Mouse (Mus musculus): ENCODE results near the gene Ndufb3. TPM values are rescaled to one million over a fixed set of nuclear protein-coding genes. Genes with fewer than 3 reads are reported as not detected.
"Not testable (repeated sequence)": the region's sequence is repeated elsewhere in the genome, so short reads cannot be mapped to it uniquely, and the experiment has no call there.

Ndufb3 gene
- polyA plus RNA-seq (2015; fragmentation: Nextera tagmentation; extraction: Ambion mirVana), result 147 and 170 TPM in 2 replicates

DNA sequence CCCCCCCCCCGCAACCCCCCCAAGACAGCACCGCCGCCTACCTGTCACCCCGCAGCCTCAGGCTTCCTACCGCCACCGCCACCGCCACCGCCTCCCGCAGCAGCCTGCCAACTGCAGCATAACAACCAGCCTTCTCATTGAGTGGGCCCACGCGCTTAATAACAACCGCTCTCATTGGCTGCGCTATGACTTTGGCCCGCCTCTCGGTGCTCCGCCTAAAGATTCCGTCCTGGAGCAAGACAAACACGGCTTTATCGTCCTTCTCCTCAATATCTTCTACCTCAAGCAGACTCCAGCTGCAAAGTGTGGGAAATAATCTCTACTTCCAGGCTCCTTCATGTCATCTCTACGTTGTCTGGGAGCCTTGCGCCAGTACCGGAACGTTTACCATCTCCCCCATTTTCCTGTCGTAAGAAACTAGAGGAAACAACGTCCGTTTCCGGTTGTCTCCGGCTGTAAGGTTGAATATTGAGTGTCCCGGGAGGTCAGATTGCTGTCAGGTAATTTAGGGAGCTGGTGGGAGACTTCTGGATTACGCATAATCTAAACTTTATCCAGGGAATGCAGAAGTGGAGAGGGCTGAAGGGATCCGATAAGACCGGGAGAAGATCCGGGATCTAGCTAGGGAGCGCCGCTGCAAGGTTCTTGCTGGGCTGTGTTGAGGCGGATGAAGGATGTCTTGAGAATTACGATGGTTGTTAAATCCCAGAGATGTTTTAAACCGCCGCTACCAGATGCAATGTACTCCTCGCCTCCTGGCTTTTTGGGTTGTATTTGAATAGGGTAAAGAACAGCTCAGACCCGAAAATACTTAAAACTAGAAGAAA, at the start of gene Ndufb3, which contains the start of gene Fam126b:
Gene Ndufb3 (plus strand): TSS at position 214 of the 827 bp plus-strand sequence.
Gene Fam126b (minus strand): TSS at position 153 of the 827 bp plus-strand sequence.
- H3K4me3 ChIP-seq, result peak within 1 kb of the TSS; percentile 83
- H3K36me3 ChIP-seq (replicated peaks), result peaks cover 4% of the 10 kb centered on the region; the same call in 1 of the 2 replicates
- WGBS, result under 1% methylated on average over 41 of the region's 41 CpGs
- H3K9me3 ChIP-seq, result no peaks in the 10 kb centered on the region
- no peaks in the 10 kb centered on the region for H3K27me3 ChIP-seq (replicated peaks)
- peak within 1 kb of the TSS; percentile 73 for H3K9ac ChIP-seq
- peaks cover 16% of the 10 kb centered on the region for H3K4me1 ChIP-seq
- ATAC-seq (replicated peaks), result peak; percentile 100
- H3K4me2 ChIP-seq, result peak within 1 kb of the TSS; percentile 77
- H3K27ac ChIP-seq, result peak within 1 kb of the TSS; percentile 84

DNA sequence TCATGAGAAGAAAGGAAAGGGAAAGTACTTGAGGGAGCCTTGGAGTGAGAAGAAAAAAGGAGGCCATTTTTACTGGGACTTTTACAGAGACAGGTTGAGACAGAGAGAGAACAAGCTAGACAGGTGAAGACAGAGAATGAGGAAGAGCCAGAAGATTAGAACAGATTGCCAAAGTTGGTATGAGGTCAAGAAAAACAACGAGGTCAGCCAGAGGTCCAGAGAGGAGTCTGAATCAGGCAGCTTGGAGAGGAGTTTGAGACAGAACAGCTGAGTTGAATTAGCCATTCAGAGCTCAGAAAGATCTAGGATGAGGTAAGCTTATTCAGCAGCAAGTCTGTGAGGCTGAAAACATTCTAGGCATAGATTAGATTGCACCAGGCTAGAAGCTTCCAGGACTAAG, 44.8 kb upstream of the Ndufb3 start:
- H3K4me2 ChIP-seq, result no peak overlapping the region
- H3K27me3 ChIP-seq (replicated peaks), result no peaks in the 10 kb centered on the region
- peaks cover 35% of the 10 kb centered on the region for H3K36me3 ChIP-seq (replicated peaks)
- H3K9ac ChIP-seq, result no peak overlapping the region
- 81% methylated on average over 1 of the region's 1 CpGs for whole genome bisulfite sequencing
- H3K4me3 ChIP-seq, result no peak overlapping the region
- no peak overlapping the region for H3K27ac ChIP-seq
- H3K9me3 ChIP-seq, result no peaks in the 10 kb centered on the region
- no peak for ATAC-seq (replicated peaks)
- H3K4me1 ChIP-seq, result no peaks in the 10 kb centered on the region

DNA sequence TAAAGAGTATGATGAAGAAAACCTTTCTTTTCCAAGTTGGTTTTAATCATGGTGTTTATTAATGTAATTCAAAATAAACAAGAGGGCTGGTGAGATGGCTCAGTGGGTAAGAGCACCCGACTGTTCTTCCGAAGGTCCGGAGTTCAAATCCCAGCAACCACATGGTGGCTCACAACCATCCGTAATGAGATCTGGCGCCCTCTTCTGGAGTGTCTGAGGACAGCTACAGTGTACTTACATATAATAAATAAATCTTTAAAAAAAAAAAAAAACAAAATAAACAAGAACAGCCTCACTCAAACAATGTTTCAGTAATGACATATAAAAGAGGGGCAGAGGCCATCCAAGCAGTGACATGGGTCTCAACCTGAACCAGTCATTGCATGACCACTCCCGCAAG, 25.8 kb upstream of the Ndufb3 start:
- H3K4me3 ChIP-seq; H3K4me1 ChIP-seq; H3K27ac ChIP-seq; H3K9me3 ChIP-seq; H3K4me2 ChIP-seq; ATAC-seq (replicated peaks); H3K27me3 ChIP-seq (replicated peaks); H3K9ac ChIP-seq: not testable (repeated sequence)
- peaks cover 10% of the 10 kb centered on the region; the same call in 1 of the 2 replicates for H3K36me3 ChIP-seq (replicated peaks)
- WGBS, result 98% methylated on average over 6 of the region's 6 CpGs

DNA sequence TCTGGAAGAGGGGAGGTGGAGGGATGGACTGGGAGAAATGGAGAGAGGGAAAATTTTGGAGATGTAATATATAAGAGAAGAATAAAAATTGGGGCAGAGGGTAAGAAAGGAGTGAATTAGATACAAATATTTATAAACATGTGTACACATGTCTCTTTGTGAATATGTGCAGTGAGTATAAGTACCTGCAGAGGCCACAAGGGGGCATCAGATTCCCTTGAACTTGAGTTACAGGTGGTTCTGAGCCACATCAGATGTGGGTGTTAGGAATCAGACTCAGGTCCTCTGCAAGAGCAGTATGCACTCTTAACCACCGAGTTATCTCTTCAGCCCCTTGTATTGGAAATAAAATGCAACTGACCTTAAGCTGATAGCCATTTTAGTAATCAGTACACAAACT, 23.7 kb upstream of the Ndufb3 start:
- WGBS, result 95% methylated on average over 1 of the region's 1 CpGs
- no peak overlapping the region for H3K9ac ChIP-seq
- H3K9me3 ChIP-seq, result no peaks in the 10 kb centered on the region
- H3K4me3 ChIP-seq, result no peak overlapping the region
- no peak overlapping the region for H3K4me2 ChIP-seq
- peaks cover 7% of the 10 kb centered on the region; the same call in 1 of the 2 replicates for H3K36me3 ChIP-seq (replicated peaks)
- H3K27ac ChIP-seq, result no peak overlapping the region
- no peaks in the 10 kb centered on the region for H3K4me1 ChIP-seq
- no peak for ATAC-seq (replicated peaks)
- H3K27me3 ChIP-seq (replicated peaks), result no peaks in the 10 kb centered on the region

DNA sequence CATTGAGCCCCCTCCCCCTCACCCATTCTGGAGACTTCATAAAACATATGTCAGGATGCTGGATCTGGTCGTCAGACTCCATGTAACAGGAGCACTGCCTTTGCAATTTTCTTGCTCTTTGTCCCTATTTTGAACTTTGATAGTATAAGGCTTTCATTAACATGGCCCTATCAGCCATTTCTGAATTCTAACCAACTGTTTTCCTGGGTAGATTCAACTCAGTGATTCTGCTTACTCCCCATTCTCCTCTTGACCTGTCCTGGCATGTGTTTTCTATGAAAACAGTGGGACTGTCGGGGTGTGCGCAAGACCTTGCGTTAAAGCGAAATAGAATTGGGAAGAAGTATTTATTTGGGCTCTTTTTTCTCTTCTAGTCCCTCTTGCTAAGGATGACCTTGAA, 21.2 kb upstream of the Ndufb3 start:
- Histone ChIP-seq H3K4me3 (no peak overlapping the region), H3K27me3 (replicated peaks) (no peaks in the 10 kb centered on the region), H3K9ac (no peak overlapping the region), H3K36me3 (replicated peaks) (peaks cover 3% of the 10 kb centered on the region; the same call in 1 of the 2 replicates), H3K9me3 (no peaks in the 10 kb centered on the region), H3K4me1 (no peaks in the 10 kb centered on the region), H3K27ac (no peak overlapping the region), H3K4me2 (no peak overlapping the region)
- ATAC-seq (replicated peaks), result no peak
- 91% methylated on average over 5 of the region's 5 CpGs for WGBS

DNA sequence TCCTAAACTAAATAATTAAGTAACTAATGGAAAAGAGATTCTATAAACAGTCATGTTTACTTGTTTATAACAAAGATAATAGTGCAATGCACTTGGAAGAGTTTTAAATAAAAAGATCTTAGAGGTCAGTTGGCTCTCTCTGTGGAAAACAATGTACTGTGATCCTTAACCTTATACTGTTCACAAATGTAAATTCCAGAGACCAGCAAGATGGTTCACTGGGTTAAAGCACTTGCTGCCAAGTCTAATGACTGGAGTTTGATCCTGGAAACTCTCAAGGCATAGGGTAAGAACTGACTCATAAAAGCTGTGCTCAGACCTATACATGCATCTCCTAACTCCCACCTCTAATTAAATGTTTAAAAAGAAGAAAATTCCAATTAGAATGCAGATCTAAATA, 19.6 kb upstream of the Ndufb3 start:
- ATAC-seq (replicated peaks), result no peak
- no peaks in the 10 kb centered on the region for H3K36me3 ChIP-seq (replicated peaks)
- H3K27ac ChIP-seq, result no peak overlapping the region
- H3K4me1 ChIP-seq, result no peaks in the 10 kb centered on the region
- H3K9ac ChIP-seq, result no peak overlapping the region
- H3K4me3 ChIP-seq, result no peak overlapping the region
- no peaks in the 10 kb centered on the region for H3K27me3 ChIP-seq (replicated peaks)
- H3K4me2 ChIP-seq, result no peak overlapping the region
- no peaks in the 10 kb centered on the region for H3K9me3 ChIP-seq

DNA sequence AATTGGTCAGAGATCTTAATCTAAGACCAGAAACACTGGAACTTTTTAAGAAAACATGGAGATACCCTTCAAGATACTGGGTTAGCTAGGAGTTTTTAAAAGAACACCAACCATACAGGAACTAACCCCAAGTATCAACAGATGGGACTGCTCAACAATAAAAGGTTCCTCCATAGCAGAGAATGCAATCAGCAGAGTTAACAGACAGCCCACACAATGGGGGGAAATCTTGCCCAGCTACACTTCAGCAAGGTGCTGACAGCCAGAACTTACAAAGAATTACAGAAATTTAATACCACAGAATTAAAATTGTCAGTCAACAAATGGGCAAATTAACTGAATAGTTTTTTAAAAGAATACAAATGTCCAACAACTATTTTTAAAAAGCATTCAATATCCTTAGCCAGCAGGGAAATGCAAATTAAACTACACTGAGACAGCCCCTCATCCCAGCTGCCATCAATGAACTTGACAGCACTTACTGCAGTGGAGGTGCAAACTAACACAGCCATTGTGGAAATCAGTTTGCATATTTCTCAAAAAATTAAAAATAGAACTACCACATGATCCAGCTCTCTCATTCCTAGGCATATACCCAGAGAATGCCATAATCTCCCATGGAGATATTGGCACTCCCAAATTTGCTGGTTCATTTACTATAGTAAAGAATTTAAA, 17.6 kb upstream of the Ndufb3 start:
- Histone ChIP-seq H3K9ac (no peak overlapping the region), H3K4me3 (no peak overlapping the region), H3K36me3 (replicated peaks) (no peaks in the 10 kb centered on the region), H3K4me2 (no peak overlapping the region), H3K27ac (no peak overlapping the region), H3K4me1 (no peaks in the 10 kb centered on the region), H3K27me3 (replicated peaks) (no peaks in the 10 kb centered on the region), H3K9me3 (no peaks in the 10 kb centered on the region)
- ATAC-seq (replicated peaks), result no peak

DNA sequence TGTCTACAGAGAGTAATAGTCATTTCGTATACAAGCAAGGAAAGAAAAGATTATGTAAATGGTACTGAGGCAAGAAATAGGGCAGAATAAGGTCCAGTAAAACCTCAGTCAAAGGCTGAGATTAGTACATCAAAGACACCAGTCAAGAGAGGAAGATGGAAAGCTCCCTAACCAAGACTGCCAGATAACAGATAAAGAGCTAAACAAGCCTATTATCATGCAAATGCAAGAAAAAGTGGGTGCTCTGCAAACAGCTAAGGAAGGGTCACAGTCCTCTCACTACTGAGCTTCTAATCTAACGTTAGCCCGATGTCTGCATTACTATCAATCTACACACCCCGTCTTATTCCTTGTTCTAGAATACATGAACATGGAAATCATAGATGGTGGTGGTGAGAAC, 15.7 kb upstream of the Ndufb3 start:
- H3K27ac ChIP-seq, result no peak overlapping the region
- ATAC-seq (replicated peaks), result no peak
- H3K27me3 ChIP-seq (replicated peaks), result no peaks in the 10 kb centered on the region
- H3K4me3 ChIP-seq, result no peak overlapping the region
- WGBS, result 47% methylated on average over 4 of the region's 4 CpGs
- H3K4me2 ChIP-seq, result no peak overlapping the region
- H3K36me3 ChIP-seq (replicated peaks), result no peaks in the 10 kb centered on the region
- no peak overlapping the region for H3K9ac ChIP-seq
- H3K4me1 ChIP-seq, result no peaks in the 10 kb centered on the region
- H3K9me3 ChIP-seq, result no peaks in the 10 kb centered on the region

DNA sequence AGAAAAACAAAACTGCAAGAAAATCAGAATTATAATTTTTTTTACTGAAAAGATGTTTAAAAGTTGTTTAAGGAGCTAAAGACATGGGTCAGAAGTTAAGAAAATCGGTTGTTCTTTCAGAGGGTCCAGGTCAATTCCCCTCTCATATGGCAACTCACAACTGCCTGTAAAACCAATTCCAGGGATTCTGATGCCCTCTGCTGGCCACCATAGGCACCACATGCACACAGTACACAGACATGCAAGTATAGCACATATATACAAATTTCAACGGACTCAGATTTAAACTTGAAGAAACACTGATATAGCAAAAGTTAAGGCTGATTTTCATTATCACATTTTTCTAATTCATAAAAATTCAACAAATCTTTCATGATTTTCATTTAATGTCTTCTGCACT, 7.0 kb upstream of the Ndufb3 start:
- H3K36me3 ChIP-seq (replicated peaks), result no peaks in the 10 kb centered on the region
- no peaks in the 10 kb centered on the region for H3K9me3 ChIP-seq
- no peak overlapping the region for H3K4me3 ChIP-seq
- 90% methylated on average over 2 of the region's 2 CpGs for WGBS
- no peak overlapping the region for H3K4me2 ChIP-seq
- H3K27ac ChIP-seq, result no peak overlapping the region
- no peaks in the 10 kb centered on the region for H3K4me1 ChIP-seq
- no peaks in the 10 kb centered on the region for H3K27me3 ChIP-seq (replicated peaks)
- H3K9ac ChIP-seq, result no peak overlapping the region
- ATAC-seq (replicated peaks), result no peak

DNA sequence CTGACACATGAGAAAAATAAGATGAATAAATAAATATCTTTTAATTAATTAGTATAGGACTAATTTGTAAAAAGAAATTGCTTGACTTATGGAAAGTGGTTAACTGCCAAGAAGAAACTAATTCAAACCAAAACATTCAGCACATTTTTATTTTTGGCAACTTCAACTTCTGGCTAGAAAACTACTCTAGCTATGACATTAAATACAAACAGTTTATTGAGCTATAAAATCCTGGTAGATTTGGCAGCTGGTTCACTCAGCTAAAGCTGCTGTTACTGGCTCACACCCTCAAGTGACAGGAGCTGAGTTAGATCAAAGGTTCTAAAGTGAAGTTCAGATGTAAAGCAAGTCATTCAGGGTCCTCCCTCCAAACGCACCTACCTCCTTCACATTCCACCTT, 3.6 kb upstream of the Ndufb3 start:
- H3K9me3 ChIP-seq, result no peaks in the 10 kb centered on the region
- H3K9ac ChIP-seq, result no peak overlapping the region
- ATAC-seq (replicated peaks), result no peak
- H3K4me1 ChIP-seq, result peaks cover 16% of the 10 kb centered on the region
- no peaks in the 10 kb centered on the region for H3K36me3 ChIP-seq (replicated peaks)
- 76% methylated on average over 1 of the region's 1 CpGs for WGBS
- no peak overlapping the region for H3K27ac ChIP-seq
- no peak overlapping the region for H3K4me3 ChIP-seq
- H3K27me3 ChIP-seq (replicated peaks), result no peaks in the 10 kb centered on the region
- no peak overlapping the region for H3K4me2 ChIP-seq

DNA sequence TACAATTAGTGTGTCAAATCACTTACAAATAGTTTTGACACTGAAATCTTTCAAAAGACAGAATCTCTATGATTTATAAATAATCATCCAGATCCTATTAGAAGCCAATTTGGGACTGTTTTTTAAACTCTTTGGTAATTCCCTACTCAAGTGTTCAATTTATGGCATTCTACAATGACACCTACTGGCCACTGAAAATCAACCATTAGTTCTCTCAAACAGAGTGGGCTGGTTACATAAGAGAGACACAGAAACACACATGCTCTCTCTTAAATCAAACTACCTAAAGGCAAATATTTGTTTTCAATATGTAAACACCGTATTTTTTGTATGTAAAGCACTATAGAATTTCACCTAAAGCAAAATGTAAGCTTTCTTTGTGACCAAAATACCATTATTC, 1.9 kb upstream of the Ndufb3 start:
- H3K4me3 ChIP-seq, result no peak overlapping the region
- H3K36me3 ChIP-seq (replicated peaks), result no peaks in the 10 kb centered on the region
- WGBS, result 77% methylated on average over 1 of the region's 1 CpGs
- peaks cover 16% of the 10 kb centered on the region for H3K4me1 ChIP-seq
- no peak overlapping the region for H3K4me2 ChIP-seq
- no peaks in the 10 kb centered on the region for H3K27me3 ChIP-seq (replicated peaks)
- H3K27ac ChIP-seq, result no peak overlapping the region
- ATAC-seq (replicated peaks), result no peak
- no peaks in the 10 kb centered on the region for H3K9me3 ChIP-seq
- no peak overlapping the region for H3K9ac ChIP-seq

DNA sequence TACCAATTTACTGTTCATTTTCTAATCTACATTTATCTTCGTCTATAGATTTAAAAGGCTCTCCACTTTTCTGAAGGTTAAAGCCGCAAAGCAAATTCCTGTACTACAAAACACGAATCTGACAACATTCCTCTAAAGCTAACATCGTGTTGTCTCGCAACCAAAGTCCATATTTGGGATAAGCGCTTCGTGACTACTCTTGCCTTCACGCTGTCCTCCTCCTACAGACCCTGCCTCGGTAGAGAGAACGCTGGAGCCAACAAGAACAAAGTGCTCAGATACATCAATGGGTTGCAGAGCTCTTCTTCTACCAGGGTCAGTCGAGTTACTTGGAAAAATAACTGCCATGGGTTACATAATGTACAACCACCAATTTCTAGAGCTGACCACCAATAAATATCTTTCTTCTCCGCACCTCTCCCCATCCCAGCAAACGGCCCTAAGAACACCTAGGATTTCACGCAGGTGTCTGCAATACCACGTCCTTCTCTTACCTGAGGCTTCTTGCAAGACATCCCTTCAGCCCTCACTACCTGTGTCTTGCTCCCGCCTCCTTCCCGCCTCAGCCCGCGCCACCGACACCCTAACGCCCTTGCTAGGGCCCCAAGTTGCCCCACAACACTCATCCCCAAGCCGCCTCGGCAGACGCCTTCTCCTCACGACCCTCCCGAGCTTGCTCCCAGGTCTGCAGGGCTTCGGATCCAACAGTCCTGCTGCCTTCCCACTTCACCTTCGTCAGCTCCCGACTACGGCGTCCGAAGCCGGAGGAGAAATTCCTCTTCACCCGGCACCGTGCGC, 612 bp upstream of the Ndufb3 start:
- Histone ChIP-seq H3K27me3 (replicated peaks) (no peaks in the 10 kb centered on the region), H3K9me3 (no peaks in the 10 kb centered on the region), H3K9ac (peak overlapping the region; percentile 73), H3K36me3 (replicated peaks) (no peaks in the 10 kb centered on the region), H3K27ac (peak overlapping the region; percentile 68), H3K4me3 (peak overlapping the region; percentile 83), H3K4me1 (peaks cover 16% of the 10 kb centered on the region), H3K4me2 (peak overlapping the region; percentile 77)
- peak; percentile 92 for ATAC-seq (replicated peaks)
- WGBS, result 5% methylated on average over 36 of the region's 36 CpGs

Measured in midbrain, embryonic 15.5 days (tissue).